Mouse (Mus musculus) heart, adult 2 months (tissue): ENCODE measurements around the gene Trak1.

Source experiments
- CTCF ChIP-seq: fragments of 200-600 bp; IDR thresholded peaks from 2 replicates; pipeline ENCODE4 v1.8.1; 2022; ENCODE audit warnings: antibody characterized with exemption, mild to moderate bottlenecking, moderate library complexity
- POLR2A ChIP-seq: fragments of 200-500 bp; IDR thresholded peaks from 2 replicates; pipeline ENCODE4 v1.6.1; 2011; ENCODE audit warnings: mild to moderate bottlenecking, low read depth, low read length, control low read depth; ENCODE audit not compliant: insufficient read depth

GRCm38 (mm10) chr9:121360327-121360954 lies 63.1 kb downstream of the Trak1 start:
- TF ChIP-seq POLR2A (no peak), CTCF (no peak)
